Mouse (Mus musculus) spleen, adult 2 months (tissue): ENCODE data around the gene Errfi1. TPM values are rescaled to one million over a fixed set of nuclear protein-coding genes. Genes with fewer than 3 reads are reported as not detected.

Experiments used
- DNase-seq, 2 experiments: peaks; one replicate each; pipeline versions ENCODE4 v3.0.0 to v3.0.0-alpha.2; 2012 to 2021; ENCODE audit warnings: low spot score in 2 of 2, low read depth in 1 of 2
- H3K27ac ChIP-seq: fragments of 200-500 bp; 2 replicates; pipeline ENCODE4 v1.5.1; 2012; ENCODE audit warnings: low read length, inconsistent platforms; ENCODE audit not compliant: insufficient read depth
- H3K27me3 ChIP-seq: fragments of 200-500 bp; 2 replicates; pipeline ENCODE4 v1.6.1; 2012; ENCODE audit warnings: mild to moderate bottlenecking, moderate library complexity, low read length, inconsistent platforms; ENCODE audit not compliant: control insufficient read depth, insufficient read depth
- H3K36me3 ChIP-seq: fragments of 200-500 bp; 2 replicates; pipeline ENCODE4 v1.6.1; 2012; ENCODE audit warnings: mild to moderate bottlenecking, low read length, inconsistent platforms; ENCODE audit not compliant: control insufficient read depth, insufficient read depth
- H3K4me1 ChIP-seq: fragments of 200-500 bp; 2 replicates; pipeline ENCODE4 v1.6.1; 2011; ENCODE audit warnings: inconsistent platforms; ENCODE audit not compliant: control insufficient read depth, insufficient read depth, insufficient read length
- H3K4me3 ChIP-seq: fragments of 200-500 bp; 2 replicates; pipeline ENCODE4 v1.5.1; 2011; ENCODE audit warnings: mild to moderate bottlenecking, inconsistent platforms; ENCODE audit not compliant: insufficient read depth, insufficient read length; ENCODE audit errors: extremely low read depth
- CTCF ChIP-seq: fragments of 200-500 bp; IDR thresholded peaks from 2 replicates; pipeline ENCODE4 v1.5.1; 2011; ENCODE audit warnings: mild to moderate bottlenecking, inconsistent platforms; ENCODE audit not compliant: insufficient read depth, insufficient read length, insufficient replicate concordance; ENCODE audit errors: extremely low read depth
- POLR2A ChIP-seq: fragments of 200-500 bp; IDR thresholded peaks from 2 replicates; pipeline ENCODE4 v1.6.1; 2011; ENCODE audit warnings: low read depth, low read length, inconsistent platforms
- WGBS: fragments of 180-500 bp; shearing (Covaris S2); methylation state at CpG from one replicate; pipeline ENCODE4 v1.1.7; 2018; 5-methylcytosine and 5-hydroxymethylcytosine counted together
- polyA plus RNA-seq: library from polyadenylated mRNA; depleted of rRNA; stranded (reverse); fragments of >200 nt; gene quantifications from 2 replicates; pipeline ENCODE4 v1.2.3, GENCODE M21; 2012

The Errfi1 gene
- polyA plus RNA-seq, 1 experiment, result 15.3 TPM

- Histone ChIP-seq H3K27ac (no peak overlapping the region), H3K36me3 (no peaks in the 10 kb centered on the region), H3K27me3 (no peaks in the 10 kb centered on the region), H3K4me3 (no peak overlapping the region), H3K4me1 (peaks cover 2% of the 10 kb centered on the region; the same call in 1 of the 2 replicates)
- DNase-seq, result no peak
- whole genome bisulfite sequencing, result 85% methylated on average over 10 of the region's 10 CpGs
- TF ChIP-seq CTCF (no peak), POLR2A (no peak)
These were observed 21.7 kb downstream of the Errfi1 start for GRCm38 (mm10) chr4:150875393-150875792.

DNA sequence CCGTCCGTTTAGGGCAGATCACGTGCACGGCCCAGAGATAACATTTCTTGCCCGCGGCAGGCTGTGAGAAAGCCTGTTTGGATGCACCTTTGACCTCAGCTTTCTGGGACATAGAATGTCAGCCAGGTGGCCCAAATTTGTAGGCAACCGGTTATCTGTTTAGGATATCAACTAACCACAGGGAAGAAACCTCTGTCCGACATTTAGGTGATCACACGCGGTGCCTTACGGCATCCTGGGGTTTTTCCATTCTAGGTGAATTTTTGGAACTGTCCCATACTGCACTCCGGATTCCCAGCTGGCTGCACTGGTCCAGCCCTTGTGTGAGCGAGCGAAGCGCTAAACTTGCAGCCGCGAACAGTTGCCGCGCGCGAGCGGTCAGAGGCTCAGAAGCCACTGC is 25.9 kb downstream of the Errfi1 start:
- Histone ChIP-seq H3K27ac (no peak overlapping the region), H3K36me3 (no peaks in the 10 kb centered on the region), H3K4me1 (peaks cover 2% of the 10 kb centered on the region; the same call in 1 of the 2 replicates), H3K4me3 (no peak overlapping the region), H3K27me3 (no peaks in the 10 kb centered on the region)
- WGBS, result 97% methylated on average over 22 of the region's 22 CpGs
- DNase-seq, result no peak
- no peak for TF ChIP-seq POLR2A
- TF ChIP-seq CTCF, result no peak

DNA sequence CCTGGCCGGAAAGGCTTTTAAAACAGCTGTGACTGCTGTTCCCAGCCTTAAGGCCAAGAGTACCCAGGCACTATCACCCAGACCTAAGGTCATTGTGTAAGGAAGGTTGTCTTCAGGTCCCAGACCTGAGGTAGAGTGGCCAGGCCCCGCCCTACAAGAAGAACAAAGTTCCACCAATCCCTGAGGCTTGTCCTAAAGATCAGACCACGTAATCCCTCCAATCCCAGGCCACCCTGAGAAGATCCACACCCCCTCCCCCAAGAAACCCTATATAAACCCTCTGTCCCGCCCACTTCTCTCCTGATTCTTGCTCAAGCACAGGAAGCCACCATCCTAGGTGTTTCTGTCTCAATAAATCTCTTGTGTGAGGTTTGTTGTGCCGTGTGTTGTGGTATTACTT is 26.6 kb downstream of the Errfi1 start:
- no peak overlapping the region for H3K4me3 ChIP-seq
- 87% methylated on average over 5 of the region's 5 CpGs for WGBS
- H3K36me3 ChIP-seq, result no peaks in the 10 kb centered on the region
- H3K4me1 ChIP-seq, result no peaks in the 10 kb centered on the region
- no peak overlapping the region for H3K27ac ChIP-seq
- H3K27me3 ChIP-seq, result no peaks in the 10 kb centered on the region
- no peak for TF ChIP-seq POLR2A
- TF ChIP-seq CTCF, result no peak
- DNase-seq, result no peak

DNA sequence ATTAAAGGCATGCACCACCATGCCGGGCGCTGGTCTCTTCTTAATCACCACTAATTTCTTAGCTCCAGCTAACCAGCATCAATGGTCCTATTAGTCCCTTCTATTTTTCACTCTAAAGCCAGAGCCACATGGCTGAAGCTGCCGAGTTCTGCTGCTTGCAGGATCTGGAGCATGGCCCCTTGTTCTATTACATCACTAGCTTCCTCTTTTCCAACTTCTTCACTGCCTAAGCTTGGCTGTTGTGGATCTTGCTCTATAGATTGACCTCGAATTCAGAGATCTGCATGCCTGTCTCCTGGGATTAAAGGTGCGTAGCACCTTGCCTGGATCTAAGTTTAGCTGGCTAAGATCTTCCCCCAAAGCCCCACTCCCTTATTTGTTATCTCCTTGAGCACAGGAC is 28.9 kb downstream of the Errfi1 start:
- WGBS, result 66% methylated on average over 5 of the region's 5 CpGs
- no peak for DNase-seq
- H3K4me1 ChIP-seq, result no peaks in the 10 kb centered on the region
- H3K27me3 ChIP-seq, result no peaks in the 10 kb centered on the region
- no peak overlapping the region for H3K4me3 ChIP-seq
- H3K36me3 ChIP-seq, result no peaks in the 10 kb centered on the region
- TF ChIP-seq CTCF (no peak), POLR2A (no peak)
- H3K27ac ChIP-seq, result no peak overlapping the region

DNA sequence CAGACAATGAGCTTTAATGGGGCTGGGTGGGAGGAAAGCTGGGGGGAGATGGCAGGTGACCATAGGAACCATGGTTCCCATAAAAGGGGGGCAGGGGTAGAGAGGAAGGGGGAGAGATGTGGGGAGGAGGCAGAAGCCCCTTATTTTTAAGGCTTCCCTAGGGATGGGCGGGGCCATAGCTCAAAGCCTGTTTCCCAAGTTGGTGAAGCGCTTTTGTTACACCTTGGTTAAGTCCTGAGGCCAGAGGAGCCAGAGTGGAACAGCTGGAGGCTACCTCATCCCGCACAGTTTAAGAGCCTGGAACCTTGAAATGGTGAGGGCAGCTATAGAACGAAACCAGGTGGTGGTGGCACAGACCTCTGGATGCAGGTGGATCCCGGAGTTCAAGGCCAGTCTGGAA is 34.2 kb downstream of the Errfi1 start:
- no peaks in the 10 kb centered on the region for H3K4me1 ChIP-seq
- WGBS, result 91% methylated on average over 5 of the region's 5 CpGs
- H3K27ac ChIP-seq, result no peak overlapping the region
- no peak overlapping the region for H3K4me3 ChIP-seq
- DNase-seq, result no peak
- no peaks in the 10 kb centered on the region for H3K36me3 ChIP-seq
- H3K27me3 ChIP-seq, result no peaks in the 10 kb centered on the region
- TF ChIP-seq CTCF, result no peak
- TF ChIP-seq POLR2A, result no peak

DNA sequence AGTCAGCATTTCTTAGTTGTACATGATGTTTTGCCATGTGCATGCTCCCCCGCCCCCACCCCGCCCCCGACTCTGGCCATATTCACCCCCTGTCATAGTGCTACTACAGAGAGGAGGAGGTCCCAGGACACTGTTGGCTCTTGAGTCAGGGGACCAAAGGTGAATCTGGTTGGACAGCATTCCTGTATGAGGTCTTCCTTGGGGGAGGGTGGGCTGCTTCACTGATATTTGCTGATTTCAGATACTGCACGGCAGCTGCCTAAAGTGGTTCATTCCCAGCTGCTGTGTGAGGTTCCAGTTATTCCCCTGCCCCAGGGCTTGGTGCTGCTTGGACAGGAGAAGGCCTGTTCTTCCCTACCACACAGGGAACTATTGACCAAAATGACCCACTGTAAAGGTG is 34.8 kb downstream of the Errfi1 start:
- DNase-seq, result no peak
- no peaks in the 10 kb centered on the region for H3K27me3 ChIP-seq
- no peaks in the 10 kb centered on the region for H3K4me1 ChIP-seq
- TF ChIP-seq POLR2A (no peak), CTCF (no peak)
- no peak overlapping the region for H3K4me3 ChIP-seq
- no peak overlapping the region for H3K27ac ChIP-seq
- no peaks in the 10 kb centered on the region for H3K36me3 ChIP-seq
- WGBS, result 87% methylated on average over 4 of the region's 4 CpGs

DNA sequence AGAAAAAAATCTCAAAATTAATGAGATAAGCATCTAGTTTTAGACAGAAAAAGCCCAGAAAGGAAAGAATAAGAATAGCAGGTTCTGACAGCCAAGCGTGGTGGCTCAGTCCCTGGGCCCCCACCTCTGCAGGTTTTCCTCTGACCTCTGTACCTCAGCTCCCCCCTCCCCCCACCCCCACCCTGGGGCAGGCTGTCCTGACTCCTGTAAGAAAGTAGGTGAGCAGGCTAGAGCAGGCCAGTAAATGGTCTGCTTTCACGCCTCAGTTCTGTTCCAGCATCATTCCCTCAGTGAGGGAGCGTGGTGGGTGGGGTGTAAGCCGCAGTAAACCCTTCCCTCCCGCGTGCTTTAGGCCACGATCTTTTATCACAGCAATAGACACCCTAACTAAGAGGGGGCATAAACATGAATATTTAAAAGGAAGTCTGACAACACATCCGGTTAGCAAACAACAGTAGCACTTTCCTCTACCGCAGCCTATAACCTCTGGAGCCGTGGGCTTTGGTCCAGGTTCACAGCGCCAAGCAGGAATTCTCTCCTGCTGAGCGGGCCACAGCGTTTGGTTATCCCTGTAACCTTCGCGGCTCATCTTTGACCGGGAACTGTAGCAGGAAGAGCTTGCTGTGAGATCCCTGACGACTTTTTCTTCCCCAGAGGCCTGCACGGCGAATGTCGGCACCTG is 35.7 kb downstream of the Errfi1 start:
- no peaks in the 10 kb centered on the region for H3K27me3 ChIP-seq
- H3K4me3 ChIP-seq, result no peak overlapping the region
- no peak for DNase-seq
- 77% methylated on average over 20 of the region's 20 CpGs for WGBS
- TF ChIP-seq POLR2A, result no peak
- TF ChIP-seq CTCF, result no peak
- H3K4me1 ChIP-seq, result no peaks in the 10 kb centered on the region
- no peaks in the 10 kb centered on the region for H3K36me3 ChIP-seq
- H3K27ac ChIP-seq, result no peak overlapping the region
